Mouse (Mus musculus) 416B (cell line): Measurements from ENCODE around the gene Vmn1r25.
"Not testable (repeated sequence)": the region's sequence is repeated elsewhere in the genome, so short reads cannot be mapped to it uniquely, and the experiment has no call there.

Experiments
- DNase-seq: peaks from one replicate; pipeline ENCODE4 v3.0.0; 2011; ENCODE audit warnings: low read depth

Gene Vmn1r25

DNA sequence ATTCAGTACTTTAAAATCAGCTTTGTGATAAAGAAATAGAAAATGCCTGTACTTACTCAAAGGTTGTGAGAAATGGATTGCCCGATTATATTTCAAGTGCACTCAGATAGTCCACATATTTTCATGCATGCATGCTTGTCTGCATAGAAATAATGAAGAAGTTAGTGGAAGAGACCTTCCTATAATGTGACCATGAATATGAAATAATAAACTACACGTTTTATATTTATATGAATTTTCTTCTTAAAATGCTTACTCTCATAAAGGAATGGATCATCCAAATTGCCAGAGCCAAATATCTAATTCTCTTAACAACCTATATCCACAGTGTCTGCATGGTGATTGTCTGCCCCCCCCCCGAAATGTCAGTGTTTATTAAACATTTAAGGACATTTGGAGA lies at the start of gene Vmn1r25:
TSS of gene Vmn1r25 (minus strand) at position 101 of the 400 bp plus-strand sequence.
- no peak for DNase-seq

DNA sequence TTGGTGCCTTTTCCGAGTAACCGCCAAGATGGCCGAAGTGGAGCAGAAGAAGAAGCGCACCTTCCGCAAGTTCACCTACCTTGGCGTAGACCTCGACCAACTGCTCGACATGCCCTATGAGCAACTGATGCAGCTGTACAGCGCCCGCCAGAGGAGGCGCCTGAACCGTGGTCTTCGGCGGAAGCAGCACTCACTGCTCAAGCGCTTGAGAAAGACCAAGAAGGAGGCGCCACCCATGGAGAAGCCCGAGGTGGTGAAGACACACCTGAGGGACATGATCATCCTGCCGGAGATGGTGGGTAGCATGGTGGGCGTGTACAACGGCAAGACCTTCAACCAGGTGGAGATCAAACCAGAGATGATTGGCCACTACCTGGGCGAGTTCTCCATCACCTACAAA lies 36.9 kb upstream of the Vmn1r25 start:
- DNase-seq = not testable (repeated sequence)

DNA sequence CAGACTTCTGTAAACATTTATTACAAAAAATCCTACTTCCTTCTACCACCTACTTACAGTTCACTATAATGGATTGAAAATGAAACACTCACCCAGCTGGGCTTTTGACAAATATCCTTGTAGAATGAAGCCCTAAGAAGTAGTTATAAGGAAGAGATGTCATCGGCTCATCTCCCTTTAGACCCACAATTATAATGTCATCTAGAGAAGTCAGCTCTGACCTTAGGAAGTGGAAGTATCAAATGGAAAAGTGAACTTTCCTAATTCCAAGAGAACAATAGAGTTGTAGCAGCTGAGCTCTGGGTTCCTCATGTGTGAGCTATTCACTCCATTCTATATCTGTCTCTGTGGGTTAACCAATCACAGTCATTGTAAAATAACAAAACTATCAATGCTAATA lies 34.4 kb upstream of the Vmn1r25 start, which contains the start of gene Vmn1r26:
TSS of gene Vmn1r26 (minus strand) at position 101 of the 400 bp plus-strand sequence.
- no peak for DNase-seq

DNA sequence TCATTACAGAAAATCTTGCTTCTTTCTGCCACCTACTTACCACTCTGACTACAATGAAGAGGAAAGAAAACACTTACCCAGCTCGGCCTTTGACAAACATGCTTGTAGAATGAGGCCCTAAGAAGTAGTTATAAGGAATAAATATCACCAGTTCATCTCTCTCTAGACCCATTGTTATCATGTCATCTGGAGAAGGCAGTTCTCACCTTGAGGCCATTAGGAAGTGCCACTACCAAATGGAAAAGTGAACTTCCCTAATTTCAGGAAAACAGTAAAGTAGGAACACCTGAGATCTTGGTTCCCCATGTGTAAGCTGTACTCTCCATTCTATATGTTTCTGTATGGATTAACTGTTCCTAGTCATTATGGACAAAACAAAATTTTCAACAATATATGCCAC lies 19.2 kb downstream of the Vmn1r25 start, which contains the start of gene Vmn1r24:
TSS of gene Vmn1r24 (minus strand) at position 101 of the 400 bp plus-strand sequence.
- DNase-seq = not testable (repeated sequence)
